Mouse (Mus musculus): ENCODE results near the gene Krtcap2.

DNA sequence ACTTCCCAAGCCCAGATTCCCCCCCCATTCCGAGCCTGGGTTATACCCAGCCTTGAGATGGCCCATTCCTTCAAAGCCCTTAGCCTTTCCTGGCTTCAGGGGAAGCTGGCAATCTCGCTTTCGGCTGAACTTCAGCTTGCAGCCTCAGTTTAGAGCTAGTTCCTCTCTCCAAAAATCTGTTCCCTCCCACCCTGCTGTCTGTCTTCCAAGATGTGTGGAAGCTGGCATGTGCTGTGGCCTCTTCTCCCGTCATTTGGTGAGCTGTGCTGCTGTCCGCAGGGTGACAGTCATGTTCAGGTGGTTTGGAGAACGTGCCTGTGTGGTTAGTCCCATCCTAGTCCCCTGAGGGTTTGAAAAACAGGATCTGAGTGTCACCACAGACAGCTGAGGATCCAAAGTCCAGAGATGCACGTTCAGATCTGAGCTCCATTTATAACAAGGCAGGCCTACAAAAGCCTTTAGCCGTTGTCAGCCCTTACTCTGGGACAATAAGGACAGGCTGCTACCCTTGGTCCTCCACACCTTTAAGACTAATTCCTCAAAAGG lies 50.0 kb downstream of the Krtcap2 start:
- no peak for TF ChIP-seq CTCF (IDR thresholded peaks at IDR 0.05; ENCODE audit: low read depth)
- no peak for TF ChIP-seq EP300 (IDR thresholded peaks at IDR 0.05; ENCODE audit: low read depth)
